Mouse (Mus musculus): ENCODE results near the gene Phpt1. TPM values are rescaled to one million over a fixed set of nuclear protein-coding genes. Genes with fewer than 3 reads are reported as not detected.

The Phpt1 gene
- polyA plus RNA-seq (2016; fragmentation: Nextera tagmentation; extraction: Ambion mirVana) = 163 and 189 TPM in 2 replicates

- H3K27me3 ChIP-seq (ENCODE audit: insufficient read depth, poor library complexity, severe bottlenecking) = peaks cover 45% of the 10 kb centered on the region
- H3K36me3 ChIP-seq = peaks cover 33% of the 10 kb centered on the region
- H3K4me3 ChIP-seq = peak within 1 kb of the TSS; percentile 73
- H3K9me3 ChIP-seq = no peaks in the 10 kb centered on the region
- peak; percentile 98 for DNase-seq (ENCODE audit: low spot score)
- peak within 1 kb of the TSS; percentile 93 for H3K27ac ChIP-seq
- peaks cover 67% of the 10 kb centered on the region for H3K4me1 ChIP-seq (replicated peaks)
- under 1% methylated on average over 44 of the region's 45 CpGs for WGBS
These were observed at the start of gene Phpt1, which contains the start of gene Mamdc4 for GRCm38 (mm10) chr2:25574579-25575431. Gene Phpt1 (minus strand): TSS chr2:25575224. Gene Mamdc4 (minus strand): TSS chr2:25574845.

DNA sequence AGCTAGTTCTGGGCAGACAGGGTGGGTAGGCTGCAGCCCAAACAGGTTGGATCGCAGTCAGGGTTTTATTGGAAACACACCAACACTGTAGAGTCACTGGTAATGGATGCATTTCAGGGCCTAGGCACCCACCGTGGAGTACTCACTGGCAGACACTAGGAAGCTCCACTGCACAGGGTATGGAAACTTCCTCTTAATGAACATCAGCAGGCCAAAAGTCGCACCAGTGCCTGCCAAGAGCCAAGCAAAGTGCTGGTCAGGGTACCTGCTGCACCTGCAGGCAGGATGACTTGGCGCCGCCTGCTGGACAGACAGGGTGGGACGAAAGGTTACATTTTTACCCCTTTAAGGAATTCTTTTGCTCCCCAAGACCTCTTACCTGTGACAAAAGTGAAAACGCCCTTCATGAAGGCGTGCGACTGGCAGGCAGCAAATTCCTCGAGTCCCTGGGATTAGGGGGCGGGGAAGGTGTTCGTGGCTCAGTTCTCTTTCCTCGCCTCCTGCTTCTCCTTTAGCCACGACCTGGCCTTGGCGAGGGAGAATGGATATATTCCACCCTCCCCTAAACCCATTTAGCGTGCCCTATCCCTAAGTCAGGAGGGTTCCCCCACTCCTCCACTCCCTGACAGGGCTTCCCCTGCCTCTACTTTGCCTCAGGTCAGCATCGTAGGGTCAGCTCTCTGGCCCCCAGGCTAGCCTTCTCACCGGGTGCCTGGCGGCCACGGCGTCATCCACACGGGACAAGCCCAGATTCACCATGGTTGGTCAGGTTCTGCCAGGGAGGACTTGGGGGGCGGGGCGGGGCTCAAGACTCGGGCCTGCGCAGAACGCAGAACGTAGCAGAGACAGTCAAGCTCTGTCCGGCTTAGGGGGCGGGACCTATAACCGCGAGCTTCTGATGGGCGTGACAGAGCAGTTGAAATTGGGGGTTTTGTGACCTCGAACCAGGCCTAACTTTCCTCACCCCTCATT is 46.5 kb upstream of the Phpt1 start, which contains the start of gene Tmem141:
Tmem141 (minus strand) TSS at position 777 of the 972 bp plus-strand sequence.
- Histone ChIP-seq H3K27ac (peak within 1 kb of the TSS; percentile 80), H3K4me1 (replicated peaks) (peaks cover 15% of the 10 kb centered on the region), H3K4me3 (peak within 1 kb of the TSS; percentile 59), H3K36me3 (no peaks in the 10 kb centered on the region), H3K27me3 (ENCODE audit: insufficient read depth, poor library complexity, severe bottlenecking) (peaks cover 45% of the 10 kb centered on the region), H3K9me3 (no peaks in the 10 kb centered on the region)
- peak; percentile 83 for DNase-seq (ENCODE audit: low spot score)
- 7% methylated on average over 34 of the region's 34 CpGs for WGBS

- H3K4me3 ChIP-seq = no peak overlapping the region
- 88% methylated on average over 4 of the region's 4 CpGs for whole genome bisulfite sequencing
- DNase-seq (ENCODE audit: low spot score) = no peak
- H3K27ac ChIP-seq = no peak overlapping the region
- no peaks in the 10 kb centered on the region for H3K36me3 ChIP-seq
- no peaks in the 10 kb centered on the region for H3K9me3 ChIP-seq
- peaks cover 20% of the 10 kb centered on the region for H3K4me1 ChIP-seq (replicated peaks)
- peaks cover 49% of the 10 kb centered on the region for H3K27me3 ChIP-seq (ENCODE audit: insufficient read depth, poor library complexity, severe bottlenecking)
These were observed 45.8 kb upstream of the Phpt1 start for GRCm38 (mm10) chr2:25620852-25621228.

DNA sequence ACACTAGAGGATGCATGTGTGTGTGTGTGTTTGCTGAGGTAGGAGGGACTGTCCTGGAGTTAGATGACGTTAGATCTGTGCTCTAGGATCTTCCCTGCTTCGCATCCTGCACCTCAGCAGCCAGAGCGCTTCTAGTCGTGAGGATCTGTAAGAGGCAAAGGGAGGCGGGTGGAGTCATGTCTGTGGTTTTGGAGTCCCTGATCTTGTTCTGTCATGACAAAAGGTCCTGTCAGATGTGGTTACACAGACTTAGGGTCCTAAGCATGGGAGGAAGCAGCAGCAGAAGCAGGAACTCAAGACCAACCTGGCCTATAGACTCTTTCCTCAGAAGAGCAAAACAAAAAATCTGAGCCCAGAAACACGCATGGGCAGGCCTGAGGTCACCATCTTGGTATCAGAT is 45.4 kb upstream of the Phpt1 start:
- Histone ChIP-seq H3K36me3 (no peaks in the 10 kb centered on the region), H3K27ac (no peak overlapping the region), H3K4me3 (no peak overlapping the region), H3K4me1 (replicated peaks) (peaks cover 20% of the 10 kb centered on the region), H3K9me3 (no peaks in the 10 kb centered on the region), H3K27me3 (ENCODE audit: insufficient read depth, poor library complexity, severe bottlenecking) (peaks cover 51% of the 10 kb centered on the region)
- 73% methylated on average over 6 of the region's 6 CpGs for WGBS
- no peak for DNase-seq (ENCODE audit: low spot score)

GRCm38 (mm10) chr2:25617578-25617977 is 42.6 kb upstream of the Phpt1 start, which contains the start of gene Ccdc183:
Gene Ccdc183 (minus strand): TSS chr2:25617678.
- Histone ChIP-seq H3K4me1 (replicated peaks) (peaks cover 20% of the 10 kb centered on the region), H3K4me3 (peak within 1 kb of the TSS; percentile 18; the same call in 1 of the 2 replicates), H3K36me3 (no peaks in the 10 kb centered on the region), H3K27me3 (ENCODE audit: insufficient read depth, poor library complexity, severe bottlenecking) (peaks cover 76% of the 10 kb centered on the region), H3K27ac (no peak within 1 kb of the TSS), H3K9me3 (no peaks in the 10 kb centered on the region)
- 84% methylated on average over 3 of the region's 3 CpGs for WGBS
- no peak for DNase-seq (ENCODE audit: low spot score)

GRCm38 (mm10) chr2:25616398-25616797 is 41.4 kb upstream of the Phpt1 start:
- H3K27ac ChIP-seq = no peak overlapping the region
- peaks cover 88% of the 10 kb centered on the region for H3K27me3 ChIP-seq (ENCODE audit: insufficient read depth, poor library complexity, severe bottlenecking)
- peak overlapping the region; percentile 18; the same call in 1 of the 2 replicates for H3K4me3 ChIP-seq
- no peaks in the 10 kb centered on the region for H3K36me3 ChIP-seq
- WGBS = 25% methylated on average over 22 of the region's 22 CpGs
- DNase-seq (ENCODE audit: low spot score) = no peak
- H3K9me3 ChIP-seq = no peaks in the 10 kb centered on the region
- peaks cover 14% of the 10 kb centered on the region for H3K4me1 ChIP-seq (replicated peaks)

- Histone ChIP-seq H3K36me3 (peaks cover 14% of the 10 kb centered on the region), H3K27me3 (ENCODE audit: insufficient read depth, poor library complexity, severe bottlenecking) (peaks cover 51% of the 10 kb centered on the region), H3K27ac (peak overlapping the region; percentile 98), H3K4me3 (peak overlapping the region; percentile 100), H3K9me3 (no peaks in the 10 kb centered on the region), H3K4me1 (replicated peaks) (peaks cover 29% of the 10 kb centered on the region)
- WGBS = 72% methylated on average over 10 of the region's 10 CpGs
- DNase-seq (ENCODE audit: low spot score) = no peak
These were observed 33.6 kb upstream of the Phpt1 start for GRCm38 (mm10) chr2:25608671-25609070.

DNA sequence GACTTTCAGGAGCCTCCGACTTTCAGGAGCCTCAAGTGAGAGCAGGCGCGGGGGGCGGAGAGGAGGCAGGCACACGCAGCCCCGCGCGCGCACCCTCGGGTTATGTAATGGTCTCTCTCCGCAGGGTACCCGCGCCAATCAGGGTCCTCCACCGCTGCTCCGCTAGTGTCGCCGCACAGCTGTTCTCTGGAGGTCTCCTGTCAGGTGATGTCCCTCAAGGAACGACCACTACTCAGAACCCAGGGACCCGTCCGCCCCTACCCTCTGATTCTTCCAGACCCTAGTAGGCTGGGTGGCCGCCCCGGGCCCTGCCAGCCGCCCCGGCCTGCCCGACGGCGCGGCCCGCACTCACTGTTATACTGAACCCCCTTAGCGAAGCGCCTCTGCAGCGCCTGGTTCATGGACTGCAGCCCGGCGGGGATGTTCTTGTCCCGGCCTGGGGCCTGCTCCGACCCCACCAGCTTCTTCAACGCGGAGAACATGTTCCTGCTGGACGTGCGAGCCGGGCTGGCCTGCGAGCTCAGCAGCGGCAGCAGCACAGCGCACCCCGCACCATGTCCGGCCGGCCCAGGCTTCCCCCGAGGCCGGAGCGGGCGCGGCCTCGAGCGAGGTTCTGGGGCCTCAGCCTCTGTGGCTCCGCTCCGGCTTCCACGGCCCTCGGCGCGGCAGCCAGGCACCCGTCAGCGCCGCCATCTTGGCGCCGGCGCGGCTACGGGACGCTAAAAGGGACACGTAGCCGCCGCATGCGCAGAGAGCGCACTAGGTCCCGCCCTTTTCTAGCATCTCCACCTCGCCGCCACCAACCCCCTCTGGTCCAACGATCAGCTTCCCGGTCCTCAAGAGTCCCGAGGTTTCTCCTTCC is 33.0 kb upstream of the Phpt1 start, which contains the start of gene Rabl6:
Rabl6 (minus strand) TSS at position 761 of the 862 bp plus-strand sequence.
- Histone ChIP-seq H3K27ac (peak within 1 kb of the TSS; percentile 98), H3K9me3 (no peaks in the 10 kb centered on the region), H3K4me1 (replicated peaks) (peaks cover 29% of the 10 kb centered on the region), H3K27me3 (ENCODE audit: insufficient read depth, poor library complexity, severe bottlenecking) (peaks cover 44% of the 10 kb centered on the region), H3K36me3 (peaks cover 21% of the 10 kb centered on the region), H3K4me3 (peak within 1 kb of the TSS; percentile 100)
- peak; percentile 89 for DNase-seq (ENCODE audit: low spot score)
- under 1% methylated on average over 80 of the region's 80 CpGs for WGBS

- 90% methylated on average over 5 of the region's 5 CpGs for WGBS
- Histone ChIP-seq H3K9me3 (no peaks in the 10 kb centered on the region), H3K4me3 (no peak overlapping the region), H3K4me1 (replicated peaks) (peaks cover 17% of the 10 kb centered on the region), H3K36me3 (peaks cover 76% of the 10 kb centered on the region), H3K27me3 (ENCODE audit: insufficient read depth, poor library complexity, severe bottlenecking) (no peaks in the 10 kb centered on the region), H3K27ac (no peak overlapping the region)
- no peak for DNase-seq (ENCODE audit: low spot score)
These were observed 27.5 kb upstream of the Phpt1 start for GRCm38 (mm10) chr2:25602526-25602925.

GRCm38 (mm10) chr2:25600037-25600436 is 25.0 kb upstream of the Phpt1 start:
- 88% methylated on average over 2 of the region's 2 CpGs for WGBS

DNA sequence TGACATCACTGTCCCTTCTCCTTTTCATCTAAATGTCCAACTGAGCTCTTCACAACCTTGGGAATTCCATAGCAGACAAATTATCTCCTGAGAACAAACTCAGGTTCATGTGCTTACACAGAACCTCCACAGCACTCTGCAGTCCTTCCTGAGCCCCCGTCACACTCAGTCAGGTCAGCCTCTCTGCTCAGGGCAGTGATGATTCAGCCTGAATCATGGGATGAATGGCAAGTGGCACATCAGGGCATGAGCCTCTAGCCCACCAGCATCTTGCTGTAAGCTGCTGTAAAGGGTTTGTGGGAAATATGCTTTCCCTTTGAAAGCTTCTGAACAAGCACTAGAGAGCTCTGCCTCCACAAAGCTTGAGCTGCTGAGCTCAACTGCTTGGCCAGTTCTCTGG is 23.7 kb upstream of the Phpt1 start:
- Histone ChIP-seq H3K4me1 (replicated peaks) (no peaks in the 10 kb centered on the region), H3K27me3 (ENCODE audit: insufficient read depth, poor library complexity, severe bottlenecking) (no peaks in the 10 kb centered on the region), H3K36me3 (peaks cover 96% of the 10 kb centered on the region), H3K4me3 (no peak overlapping the region), H3K27ac (no peak overlapping the region), H3K9me3 (no peaks in the 10 kb centered on the region)
- DNase-seq (ENCODE audit: low spot score) = no peak
- 88% methylated on average over 1 of the region's 1 CpGs for WGBS

More at GRCm38 (mm10) chr2:25600037-25600436, 25.0 kb upstream of the Phpt1 start:
- H3K27me3 ChIP-seq (ENCODE audit: insufficient read depth, poor library complexity, severe bottlenecking) = no peaks in the 10 kb centered on the region
- H3K4me3 ChIP-seq = no peak overlapping the region
- no peak overlapping the region for H3K27ac ChIP-seq
- no peaks in the 10 kb centered on the region for H3K9me3 ChIP-seq
- DNase-seq (ENCODE audit: low spot score) = no peak
- peaks cover 97% of the 10 kb centered on the region for H3K36me3 ChIP-seq
- H3K4me1 ChIP-seq (replicated peaks) = no peaks in the 10 kb centered on the region
